ENCODE assay signal across 9 mouse cellular contexts in the genomic region with DNA sequence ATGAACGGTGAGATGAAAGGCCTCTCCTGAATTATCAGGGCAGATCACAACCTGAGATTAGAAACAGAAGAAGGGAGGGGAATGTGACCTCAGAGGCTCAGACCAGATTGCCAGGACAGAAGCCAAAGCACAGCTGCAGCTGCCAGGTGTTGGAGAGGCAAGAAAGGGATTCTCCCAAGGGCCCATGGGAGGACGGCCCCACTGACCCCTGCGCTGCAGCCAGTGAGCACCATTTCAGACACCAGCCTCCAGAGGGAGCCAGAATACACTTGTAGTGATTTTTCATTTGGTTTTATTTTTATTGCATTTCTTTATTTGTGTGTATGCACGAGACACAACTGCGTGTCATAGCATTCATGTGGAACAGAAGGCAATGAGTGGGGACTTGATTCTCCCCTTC. TPM values are rescaled to one million over a fixed set of nuclear protein-coding genes. Genes with fewer than 3 reads are reported as not detected.
DNase-seq lines count a peak whose midpoint lies in the region; ATAC-seq and TF ChIP-seq lines count a peak whose summit lies in the region.
"Had no signal": no experiment of that assay in that cellular context is flagged by ENCODE, and none has a peak within 500 bp of the region (broad histone marks: within the 10 kb centered on the region; RNA-seq: fewer than 3 reads in every experiment).

No protein-coding gene starts in this region.

- no peak overlapping the region for H3K4me3 ChIP-seq in intestine, postnatal 0 days (ENCODE audit: low read depth, low read length)
- no peak overlapping the region for H3K4me3 ChIP-seq in intestine, embryonic 15.5 days (replicated peaks)
- no peak overlapping the region for H3K4me3 ChIP-seq in E14TG2a.4 (replicated peaks; ENCODE audit: low read length)
- no peak overlapping the region for H3K4me3 ChIP-seq in bone marrow, adult 2 months (replicated peaks; ENCODE audit: control insufficient read depth, low read depth, low read length)
- no peak overlapping the region for H3K4me3 ChIP-seq in hindbrain, embryonic 13.5 days
- H3K4me3 ChIP-seq: heart, embryonic 13.5 days had no signal

- ATAC-seq in intestine, postnatal 0 days = no peak
- ATAC-seq in intestine, embryonic 15.5 days = no peak
- no peak for ATAC-seq in hindbrain, embryonic 13.5 days (ENCODE audit: low FRiP score)

- no peak overlapping the region for H3K4me2 ChIP-seq in intestine, postnatal 0 days (replicated peaks; ENCODE audit: low read depth)
- no peak overlapping the region for H3K4me2 ChIP-seq in intestine, embryonic 15.5 days (replicated peaks)
- H3K4me2 ChIP-seq in hindbrain, embryonic 13.5 days = no peak overlapping the region
- H3K4me2 ChIP-seq: heart, embryonic 13.5 days had no signal

- DNase-seq in lung, postnatal 14 days = peak; percentile 63
- no peak for DNase-seq in thymus, postnatal 0 days (ENCODE audit: low spot score)
- no peak for DNase-seq in urinary bladder, adult 2 months (ENCODE audit: low spot score)

- H3K4me1 ChIP-seq in intestine, postnatal 0 days (replicated peaks; ENCODE audit: control insufficient read depth, insufficient read depth, low read length) = 0 out of 2 replicates have a peak, but pooled peaks cover 4% of the 10 kb centered on the region
- H3K4me1 ChIP-seq in intestine, embryonic 15.5 days (replicated peaks) = peaks cover 20% of the 10 kb centered on the region
- H3K4me1 ChIP-seq in E14TG2a.4 (replicated peaks; ENCODE audit: low read depth, low read length) = peaks cover 24% of the 10 kb centered on the region
- H3K4me1 ChIP-seq in bone marrow, adult 2 months (ENCODE audit: control insufficient read depth, insufficient read depth, low read length) = no peaks in the 10 kb centered on the region; the same call in 1 of the 2 replicates
- H3K4me1 ChIP-seq in hindbrain, embryonic 13.5 days (replicated peaks) = peaks cover 32% of the 10 kb centered on the region

- no peak overlapping the region for H3K27ac ChIP-seq in intestine, postnatal 0 days (ENCODE audit: low read depth, low read length)
- no peak overlapping the region for H3K27ac ChIP-seq in intestine, embryonic 15.5 days
- H3K27ac ChIP-seq in bone marrow, adult 2 months (ENCODE audit: control insufficient read depth, insufficient read depth, low read depth, low read length, poor library complexity) = no peak overlapping the region
- no peak overlapping the region for H3K27ac ChIP-seq in hindbrain, embryonic 13.5 days
- H3K27ac ChIP-seq: heart, embryonic 13.5 days had no signal

- 44% methylated on average over 5 of the region's 5 CpGs for WGBS in intestine, postnatal 0 days
- 41% methylated on average over 5 of the region's 5 CpGs for WGBS in intestine, embryonic 15.5 days
- 59% methylated on average over 5 of the region's 5 CpGs for WGBS in bone marrow, adult 2 months
- WGBS in hindbrain, embryonic 13.5 days = 25% methylated on average over 5 of the region's 5 CpGs

- H3K9ac ChIP-seq in intestine, postnatal 0 days (ENCODE audit: low read depth, low read length) = no peak overlapping the region
- no peak overlapping the region for H3K9ac ChIP-seq in intestine, embryonic 15.5 days
- 0 out of 2 replicates have a peak overlapping the region, but pooled peaks have one; percentile 15 for H3K9ac ChIP-seq in hindbrain, embryonic 13.5 days

- peak; percentile 75 for TF ChIP-seq CTCF in intestine, postnatal 0 days (IDR thresholded peaks at IDR 0.05; ENCODE audit: low read depth)
- TF ChIP-seq CTCF in E14TG2a.4 (conservative IDR thresholded peaks at IDR 0.05; ENCODE audit: low read length) = peak; percentile 29
- TF ChIP-seq CTCF in bone marrow, adult 2 months (IDR thresholded peaks at IDR 0.05; ENCODE audit: control insufficient read depth, insufficient read depth, low read length) = peak; percentile 18; the same call in 1 of the 2 replicates

- peaks cover 32% of the 10 kb centered on the region for H3K36me3 ChIP-seq in intestine, postnatal 0 days (ENCODE audit: control insufficient read depth, insufficient read depth)
- peaks cover 11% of the 10 kb centered on the region; the same call in 1 of the 2 replicates for H3K36me3 ChIP-seq in intestine, embryonic 15.5 days
- H3K36me3 ChIP-seq in E14TG2a.4 (ENCODE audit: insufficient read depth, low read length) = peaks cover 46% of the 10 kb centered on the region
- peaks cover 8% of the 10 kb centered on the region; the same call in 1 of the 2 replicates for H3K36me3 ChIP-seq in hindbrain, embryonic 13.5 days

- no peaks in the 10 kb centered on the region for H3K9me3 ChIP-seq in intestine, postnatal 0 days (ENCODE audit: control insufficient read depth)
- H3K9me3 ChIP-seq in intestine, embryonic 15.5 days = no peaks in the 10 kb centered on the region
- H3K9me3 ChIP-seq in E14TG2a.4 (ENCODE audit: low read length) = no peaks in the 10 kb centered on the region
- no peaks in the 10 kb centered on the region for H3K9me3 ChIP-seq in hindbrain, embryonic 13.5 days
- H3K9me3 ChIP-seq: heart, embryonic 13.5 days had no signal

- TF ChIP-seq POLR2A in bone marrow, adult 2 months (IDR thresholded peaks at IDR 0.05; ENCODE audit: borderline replicate concordance, control insufficient read depth, low read depth, low read length) = no peak

- H3K27me3 ChIP-seq in intestine, postnatal 0 days (replicated peaks; ENCODE audit: control insufficient read depth, insufficient read depth, low read length) = 0 out of 2 replicates have a peak, but pooled peaks cover 4% of the 10 kb centered on the region
- peaks cover 7% of the 10 kb centered on the region for H3K27me3 ChIP-seq in intestine, embryonic 15.5 days (replicated peaks)
- H3K27me3 ChIP-seq in E14TG2a.4 (ENCODE audit: insufficient read depth, low read length) = peaks cover 18% of the 10 kb centered on the region
- peaks cover 13% of the 10 kb centered on the region for H3K27me3 ChIP-seq in hindbrain, embryonic 13.5 days

RNA-seq across cellular contexts. Expression of a gene that starts 13.7 kb away (rescaled TPM):
- 13.5 and 15.1 TPM in 2 replicates for polyA plus RNA-seq in intestine, postnatal 0 days (2015; fragmentation: Nextera tagmentation; extraction: Ambion mirVana)
- 25.2 and 29.2 TPM in 2 replicates for polyA plus RNA-seq in intestine, embryonic 15.5 days (2015; fragmentation: Nextera tagmentation; extraction: Ambion mirVana)
- 18.7 and 40.4 TPM in 2 replicates for polyA plus RNA-seq in bone marrow, adult 2 months (2011; ENCODE audit: insufficient read depth, insufficient read length, low replicate concordance, missing spikeins)
- polyA plus RNA-seq in hindbrain, embryonic 13.5 days (2015; fragmentation: Nextera tagmentation; extraction: Ambion mirVana) = 23.5 and 23.6 TPM in 2 replicates
- 29.1 and 31.7 TPM in 2 replicates for polyA plus RNA-seq in thymus, postnatal 0 days (2015; fragmentation: Nextera tagmentation; extraction: Ambion mirVana)
- 26.9 and 31.4 TPM in 2 replicates for polyA plus RNA-seq in urinary bladder, adult 2 months (2012; rRNA removed)

RNA-seq across cellular contexts. Expression of a gene that starts 25.4 kb away (rescaled TPM):
- polyA plus RNA-seq in intestine, postnatal 0 days (2015; fragmentation: Nextera tagmentation; extraction: Ambion mirVana) = 141 and 155 TPM in 2 replicates
- 53.1 and 72.8 TPM in 2 replicates for polyA plus RNA-seq in intestine, embryonic 15.5 days (2015; fragmentation: Nextera tagmentation; extraction: Ambion mirVana)
- polyA plus RNA-seq in bone marrow, adult 2 months (2011; ENCODE audit: insufficient read depth, insufficient read length, low replicate concordance, missing spikeins) = 72.2 and 201 TPM in 2 replicates
- polyA plus RNA-seq in hindbrain, embryonic 13.5 days (2015; fragmentation: Nextera tagmentation; extraction: Ambion mirVana) = 13.7 TPM in 2 replicates
- polyA plus RNA-seq in thymus, postnatal 0 days (2015; fragmentation: Nextera tagmentation; extraction: Ambion mirVana) = 15.6 and 20.7 TPM in 2 replicates
- 3.3 and 3.5 TPM in 2 replicates for polyA plus RNA-seq in urinary bladder, adult 2 months (2012; rRNA removed)

RNA-seq across cellular contexts. Expression of a gene that starts 29.2 kb away (rescaled TPM):
- 0.18 and 0.24 TPM in 2 replicates for polyA plus RNA-seq in intestine, postnatal 0 days (2015; fragmentation: Nextera tagmentation; extraction: Ambion mirVana)
- polyA plus RNA-seq in intestine, embryonic 15.5 days (2015; fragmentation: Nextera tagmentation; extraction: Ambion mirVana) = 0.49 and 0.57 TPM in 2 replicates
- polyA plus RNA-seq in bone marrow, adult 2 months (2011; ENCODE audit: insufficient read depth, insufficient read length, low replicate concordance, missing spikeins) = 0.16 and 0.35 TPM in 2 replicates
- polyA plus RNA-seq in hindbrain, embryonic 13.5 days (2015; fragmentation: Nextera tagmentation; extraction: Ambion mirVana) = 14.9 and 15.8 TPM in 2 replicates
- 0.17 and 0.28 TPM in 2 replicates for polyA plus RNA-seq in thymus, postnatal 0 days (2015; fragmentation: Nextera tagmentation; extraction: Ambion mirVana)
- polyA plus RNA-seq in urinary bladder, adult 2 months (2012; rRNA removed) = 0.48 and 1.0 TPM in 2 replicates

RNA-seq across cellular contexts. Expression of a gene that starts 56.8 kb away (rescaled TPM):
- polyA plus RNA-seq in intestine, postnatal 0 days (2015; fragmentation: Nextera tagmentation; extraction: Ambion mirVana) = 0.72 and 1.4 TPM in 2 replicates
- polyA plus RNA-seq in intestine, embryonic 15.5 days (2015; fragmentation: Nextera tagmentation; extraction: Ambion mirVana) = 0.73 TPM in 2 replicates
- 1.5 and 3.6 TPM in 2 replicates for polyA plus RNA-seq in bone marrow, adult 2 months (2011; ENCODE audit: insufficient read depth, insufficient read length, low replicate concordance, missing spikeins)
- polyA plus RNA-seq in hindbrain, embryonic 13.5 days (2015; fragmentation: Nextera tagmentation; extraction: Ambion mirVana) = 0.45 and 0.53 TPM in 2 replicates
- 0.26 and 0.44 TPM in 2 replicates for polyA plus RNA-seq in thymus, postnatal 0 days (2015; fragmentation: Nextera tagmentation; extraction: Ambion mirVana)
- 27.2 and 31.4 TPM in 2 replicates for polyA plus RNA-seq in urinary bladder, adult 2 months (2012; rRNA removed)

Comparison
In these comparisons a context has a peak if more than half of its experiments do, and no peak if none do; other contexts are left out.
1. CTCF ChIP-seq: peak in every context shown above with its lines; median percentile 75 in intestine, postnatal 0 days; 29 in E14TG2a.4; 18 in bone marrow, adult 2 months.